Mouse (Mus musculus): Measurements from ENCODE around the gene Zbtb4. TPM values are rescaled to one million over a fixed set of nuclear protein-coding genes. Genes with fewer than 3 reads are reported as not detected.

The Zbtb4 gene
- polyA plus RNA-seq, 1 experiment from 2014 or later = 0.70 TPM

DNA sequence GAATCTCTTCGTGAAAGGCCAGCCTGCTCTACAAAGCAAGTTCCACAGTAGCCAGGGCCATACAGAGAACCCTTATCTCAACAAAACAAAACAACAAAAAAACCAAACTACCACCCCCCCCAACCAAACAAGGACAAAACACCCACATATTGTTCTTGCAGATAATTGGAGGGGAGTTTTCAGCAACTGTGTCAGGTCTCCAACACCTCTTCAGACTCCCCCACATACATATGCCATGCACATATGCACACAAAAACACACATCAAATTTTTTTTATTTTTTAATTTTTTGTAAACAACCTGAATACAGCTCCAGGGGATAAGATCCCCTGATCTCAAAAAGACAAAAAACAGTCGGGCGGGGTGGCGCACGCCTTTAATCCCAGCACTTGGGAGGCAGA is 11.5 kb upstream of the Zbtb4 start:
- H3K4me3 ChIP-seq = no peak overlapping the region; the same call in 1 of the 2 replicates

DNA sequence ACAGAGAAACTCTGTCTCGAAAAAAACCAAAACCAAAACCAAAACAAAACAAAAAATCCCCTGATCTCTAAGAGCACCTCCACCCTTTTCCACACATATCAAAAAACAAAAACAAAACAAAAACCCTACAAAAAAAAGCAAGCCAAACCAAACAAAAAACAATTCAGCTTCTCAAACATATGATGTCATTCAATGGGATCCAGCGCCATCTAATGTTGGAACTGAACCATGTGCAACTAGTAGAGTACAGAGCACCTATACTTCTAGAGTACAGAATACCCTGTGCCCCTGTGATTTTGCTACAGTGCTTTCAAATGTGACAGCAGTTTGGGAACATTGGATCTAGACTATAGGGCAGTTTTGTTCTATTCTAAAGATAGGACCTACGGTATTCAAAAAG is 11.0 kb upstream of the Zbtb4 start:
- peaks cover 68% of the 10 kb centered on the region for H3K4me1 ChIP-seq
- peak overlapping the region; percentile 87 for H3K4me2 ChIP-seq
- ATAC-seq = no peak
- H3K36me3 ChIP-seq = peaks cover 21% of the 10 kb centered on the region
- H3K9me3 ChIP-seq (replicated peaks) = no peaks in the 10 kb centered on the region
- peak overlapping the region; percentile 49 for H3K27ac ChIP-seq
- peak overlapping the region; percentile 39; the same call in 1 of the 2 replicates for H3K9ac ChIP-seq
- H3K4me3 ChIP-seq = no peak overlapping the region
- 42% methylated on average over 3 of the region's 3 CpGs for WGBS (ENCODE audit: insufficient replicate concordance)
- H3K27me3 ChIP-seq (replicated peaks) = no peaks in the 10 kb centered on the region

More for the DNA sequence above, 11.5 kb upstream of the Zbtb4 start:
- Histone ChIP-seq H3K27ac (peak overlapping the region; percentile 49), H3K36me3 (peaks cover 26% of the 10 kb centered on the region), H3K4me2 (peak overlapping the region; percentile 87), H3K27me3 (replicated peaks) (no peaks in the 10 kb centered on the region), H3K9me3 (replicated peaks) (no peaks in the 10 kb centered on the region), H3K4me1 (peaks cover 63% of the 10 kb centered on the region), H3K9ac (peak overlapping the region; percentile 39; the same call in 1 of the 2 replicates)
- no peak for ATAC-seq
- WGBS (ENCODE audit: insufficient replicate concordance) = 52% methylated on average over 5 of the region's 5 CpGs

GRCm38 (mm10) chr11:69757303-69758089 is 8.2 kb upstream of the Zbtb4 start:
- Histone ChIP-seq H3K9me3 (replicated peaks) (no peaks in the 10 kb centered on the region), H3K27me3 (replicated peaks) (no peaks in the 10 kb centered on the region), H3K36me3 (peaks cover 13% of the 10 kb centered on the region; the same call in 1 of the 2 replicates), H3K4me1 (peaks cover 64% of the 10 kb centered on the region), H3K27ac (peak overlapping the region; percentile 100), H3K4me3 (peak overlapping the region; percentile 74), H3K4me2 (peak overlapping the region; percentile 87), H3K9ac (peak overlapping the region; percentile 88)
- WGBS (ENCODE audit: insufficient replicate concordance) = 43% methylated on average over 9 of the region's 9 CpGs
- no peak for ATAC-seq

- Histone ChIP-seq H3K36me3 (peaks cover 13% of the 10 kb centered on the region; the same call in 1 of the 2 replicates), H3K27ac (peak overlapping the region; percentile 100), H3K9ac (peak overlapping the region; percentile 88), H3K9me3 (replicated peaks) (no peaks in the 10 kb centered on the region), H3K27me3 (replicated peaks) (no peaks in the 10 kb centered on the region), H3K4me2 (peak overlapping the region; percentile 87), H3K4me3 (peak overlapping the region; percentile 74), H3K4me1 (peaks cover 58% of the 10 kb centered on the region)
- 0% methylated on average over 26 of the region's 26 CpGs for WGBS (ENCODE audit: insufficient replicate concordance)
- peak; percentile 82 for ATAC-seq
These were observed 7.6 kb upstream of the Zbtb4 start for GRCm38 (mm10) chr11:69758090-69758456.

- WGBS (ENCODE audit: insufficient replicate concordance) = under 1% methylated on average over 36 of the region's 36 CpGs
- peaks cover 55% of the 10 kb centered on the region for H3K4me1 ChIP-seq
- no peaks in the 10 kb centered on the region for H3K27me3 ChIP-seq (replicated peaks)
- H3K36me3 ChIP-seq = peaks cover 13% of the 10 kb centered on the region; the same call in 1 of the 2 replicates
- peak within 1 kb of the TSS; percentile 87 for H3K4me2 ChIP-seq
- H3K27ac ChIP-seq = peak within 1 kb of the TSS; percentile 100
- H3K4me3 ChIP-seq = peak within 1 kb of the TSS; percentile 74
- H3K9ac ChIP-seq = peak within 1 kb of the TSS; percentile 88
- H3K9me3 ChIP-seq (replicated peaks) = no peaks in the 10 kb centered on the region
- ATAC-seq = peak; percentile 90
These were observed 7.2 kb upstream of the Zbtb4 start, which contains the start of gene Polr2a for GRCm38 (mm10) chr11:69758478-69758970. Gene Polr2a, minus strand, starts transcription at chr11:69758637.

- peak overlapping the region; percentile 88 for H3K9ac ChIP-seq
- ATAC-seq = peak; percentile 87
- no peaks in the 10 kb centered on the region for H3K9me3 ChIP-seq (replicated peaks)
- under 1% methylated on average over 37 of the region's 37 CpGs for WGBS (ENCODE audit: insufficient replicate concordance)
- H3K4me2 ChIP-seq = peak overlapping the region; percentile 87
- peaks cover 48% of the 10 kb centered on the region for H3K4me1 ChIP-seq
- no peaks in the 10 kb centered on the region for H3K27me3 ChIP-seq (replicated peaks)
- H3K4me3 ChIP-seq = peak overlapping the region; percentile 74
- H3K36me3 ChIP-seq = peaks cover 12% of the 10 kb centered on the region; the same call in 1 of the 2 replicates
- peak overlapping the region; percentile 100 for H3K27ac ChIP-seq
These were observed 6.6 kb upstream of the Zbtb4 start for GRCm38 (mm10) chr11:69758971-69759721.

GRCm38 (mm10) chr11:69760160-69760900 is 5.4 kb upstream of the Zbtb4 start:
- no peak for ATAC-seq
- peak overlapping the region; percentile 87 for H3K4me2 ChIP-seq
- H3K4me3 ChIP-seq = peak overlapping the region; percentile 74
- peaks cover 40% of the 10 kb centered on the region for H3K4me1 ChIP-seq
- WGBS (ENCODE audit: insufficient replicate concordance) = 76% methylated on average over 14 of the region's 14 CpGs
- no peaks in the 10 kb centered on the region for H3K9me3 ChIP-seq (replicated peaks)
- H3K9ac ChIP-seq = peak overlapping the region; percentile 88
- H3K36me3 ChIP-seq = peaks cover 7% of the 10 kb centered on the region; the same call in 1 of the 2 replicates
- H3K27ac ChIP-seq = peak overlapping the region; percentile 100
- 0 out of 2 replicates have a peak, but pooled peaks cover 3% of the 10 kb centered on the region for H3K27me3 ChIP-seq (replicated peaks)

GRCm38 (mm10) chr11:69760901-69761200 is 4.9 kb upstream of the Zbtb4 start:
- WGBS (ENCODE audit: insufficient replicate concordance) = 87% methylated on average over 7 of the region's 7 CpGs

GRCm38 (mm10) chr11:69761868-69762267 is 3.8 kb upstream of the Zbtb4 start, which contains the start of gene Slc35g3:
Gene Slc35g3, minus strand, starts transcription at chr11:69761968.
- 0 out of 2 replicates have a peak within 1 kb of the TSS, but pooled peaks have one; percentile 7 for H3K27ac ChIP-seq

More at GRCm38 (mm10) chr11:69760901-69761200, 4.9 kb upstream of the Zbtb4 start:
- H3K36me3 ChIP-seq = 0 out of 2 replicates have a peak, but pooled peaks cover 5% of the 10 kb centered on the region
- no peak overlapping the region for H3K4me3 ChIP-seq
- H3K4me2 ChIP-seq = no peak overlapping the region
- H3K9ac ChIP-seq = no peak overlapping the region
- 0 out of 2 replicates have a peak, but pooled peaks cover 6% of the 10 kb centered on the region for H3K27me3 ChIP-seq (replicated peaks)
- no peaks in the 10 kb centered on the region for H3K9me3 ChIP-seq (replicated peaks)
- no peak for ATAC-seq
- H3K4me1 ChIP-seq = peaks cover 40% of the 10 kb centered on the region
- H3K27ac ChIP-seq = 0 out of 2 replicates have a peak overlapping the region, but pooled peaks have one; percentile 7

DNA sequence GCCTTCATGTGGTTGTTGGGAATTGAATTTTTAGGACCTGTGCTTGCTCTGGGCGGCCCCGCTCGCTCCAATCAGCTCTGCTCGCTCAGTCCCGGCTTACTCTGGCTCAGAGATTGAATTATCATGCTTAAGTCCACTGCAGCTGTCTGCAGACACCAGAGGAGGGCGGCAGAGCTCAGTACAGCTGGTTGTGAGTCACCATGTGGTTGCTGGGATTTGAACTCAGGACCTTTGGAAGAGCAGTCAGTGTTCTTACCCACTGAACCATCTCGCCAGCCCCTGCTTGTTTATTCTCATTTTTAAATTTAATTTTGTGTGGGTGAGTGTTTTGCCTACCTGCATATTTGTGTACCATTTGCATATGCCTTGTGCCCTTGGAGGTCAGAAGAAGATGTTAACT is 2.2 kb upstream of the Zbtb4 start:
- no peak overlapping the region for H3K27ac ChIP-seq
- H3K9me3 ChIP-seq (replicated peaks) = no peaks in the 10 kb centered on the region
- H3K4me1 ChIP-seq = peaks cover 44% of the 10 kb centered on the region
- H3K27me3 ChIP-seq (replicated peaks) = 0 out of 2 replicates have a peak, but pooled peaks cover 20% of the 10 kb centered on the region
- WGBS (ENCODE audit: insufficient replicate concordance) = 64% methylated on average over 7 of the region's 7 CpGs
- no peak for ATAC-seq
- no peak overlapping the region for H3K9ac ChIP-seq
- H3K4me3 ChIP-seq = no peak overlapping the region
- H3K4me2 ChIP-seq = no peak overlapping the region
- H3K36me3 ChIP-seq = no peaks in the 10 kb centered on the region

More at GRCm38 (mm10) chr11:69761868-69762267, 3.8 kb upstream of the Zbtb4 start, which contains the start of gene Slc35g3:
- Histone ChIP-seq H3K9ac (no peak within 1 kb of the TSS), H3K4me1 (peaks cover 41% of the 10 kb centered on the region), H3K4me2 (no peak within 1 kb of the TSS), H3K27me3 (replicated peaks) (0 out of 2 replicates have a peak, but pooled peaks cover 11% of the 10 kb centered on the region), H3K9me3 (replicated peaks) (no peaks in the 10 kb centered on the region), H3K4me3 (no peak within 1 kb of the TSS), H3K36me3 (no peaks in the 10 kb centered on the region)
- whole genome bisulfite sequencing (ENCODE audit: insufficient replicate concordance) = 35% methylated on average over 1 of the region's 1 CpGs
- no peak for ATAC-seq

DNA sequence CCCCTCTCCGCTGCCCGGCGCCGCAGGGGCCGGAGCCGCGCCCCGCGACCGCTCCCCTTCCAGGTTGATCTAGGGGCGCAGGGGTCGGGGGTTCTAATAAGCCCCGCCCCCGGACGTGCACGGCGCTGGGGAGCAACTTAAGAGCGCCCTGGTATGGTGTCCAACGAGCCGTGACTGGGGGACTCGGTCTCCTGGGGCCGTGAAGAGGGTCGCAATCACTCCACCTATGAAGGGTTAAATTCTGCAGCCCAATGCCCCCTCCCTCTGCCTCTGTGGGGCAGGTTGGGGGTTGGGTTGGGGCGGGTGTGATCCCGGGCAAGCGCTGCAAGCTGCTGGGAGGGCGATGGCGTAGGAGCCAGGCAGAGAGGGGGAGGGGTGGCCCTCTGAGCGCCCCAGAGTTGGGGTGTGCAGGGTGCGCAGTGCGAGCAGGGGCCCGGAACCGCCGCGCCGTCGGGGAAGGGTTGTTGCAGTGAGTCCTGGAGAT is 456 bp downstream of the Zbtb4 start:
- Histone ChIP-seq H3K9me3 (replicated peaks) (no peaks in the 10 kb centered on the region), H3K9ac (peak overlapping the region; percentile 82), H3K4me2 (peak overlapping the region; percentile 97), H3K4me1 (peaks cover 34% of the 10 kb centered on the region), H3K27me3 (replicated peaks) (0 out of 2 replicates have a peak, but pooled peaks cover 20% of the 10 kb centered on the region), H3K36me3 (no peaks in the 10 kb centered on the region), H3K27ac (peak overlapping the region; percentile 77), H3K4me3 (peak overlapping the region; percentile 71)
- WGBS (ENCODE audit: insufficient replicate concordance) = 2% methylated on average over 30 of the region's 37 CpGs
- ATAC-seq = peak; percentile 75
